Mouse (Mus musculus) Patski (cell line): Measurements from ENCODE around the gene Gdpgp1. TPM values are rescaled to one million over a fixed set of nuclear protein-coding genes. Genes with fewer than 3 reads are reported as not detected.

Experiments
- ATAC-seq: fragments of 100-300 bp; one replicate; pipeline ENCODE4 v1.8.0; 2021
- CTCF ChIA-PET: fragments of 350-600 bp; sonication (Branson Sonifier 250); formaldehyde crosslinking; loops from one replicate; lab custom pipeline; 2022; ENCODE audit warnings: inconsistent platforms; lab: Charles Lee
- POLR2A ChIA-PET: fragments of 350-600 bp; sonication (Branson Sonifier 250); formaldehyde crosslinking; loops from one replicate; lab custom pipeline; 2022; ENCODE audit warnings: antibody characterized with exemption, inconsistent platforms; lab: Charles Lee
- DNase-seq: peaks from one replicate; pipeline ENCODE4 v3.0.0-alpha.2; 2011; ENCODE audit warnings: low read depth, low spot score
- H3K27me3 ChIP-seq: fragments of 371-371 bp; one replicate; pipeline ENCODE4 v1.5.1; 2021
- CTCF ChIP-seq: fragments of 100-300 bp; IDR thresholded peaks from one replicate; pipeline ENCODE4 v1.5.1; 2021
- in situ Hi-C: fragments of 300-500 bp; cut with MboI; formaldehyde crosslinking; loops from 3 replicates; pipeline ENCODE4 v1.11.1; 2018; ENCODE audit warnings: low pct_unique_long_range_greater_than_20kb, mixed read lengths
- polyA plus RNA-seq: library from polyadenylated mRNA; unstranded; gene quantifications from one replicate; pipeline ENCODE4 v1.2.3, GENCODE M21; 2021

Gdpgp1 gene
- polyA plus RNA-seq, 1 experiment from 2014 or later = 4.0 TPM

DNA sequence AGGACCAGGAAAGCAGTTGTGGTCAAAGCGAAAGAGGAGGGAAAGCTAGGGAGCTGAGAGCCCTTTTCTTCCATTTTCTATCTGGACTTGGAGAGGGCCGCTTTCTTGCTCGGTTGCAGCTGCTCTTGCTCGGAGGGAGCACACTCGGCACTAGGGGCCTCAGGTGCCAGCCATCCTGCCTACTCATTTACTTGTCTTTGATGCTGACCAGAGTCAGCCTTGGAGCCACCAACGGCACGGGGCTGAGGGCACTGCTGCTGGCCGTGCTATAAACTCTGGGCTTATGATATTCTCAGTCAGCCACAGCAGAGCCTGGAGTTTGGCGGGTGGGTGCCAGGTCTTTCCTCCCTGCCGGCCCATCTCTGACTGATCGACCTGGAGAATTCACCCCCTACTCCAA is 33.8 kb upstream of the Gdpgp1 start:
- POLR2A ChIA-PET = interaction anchor here (1.2 to 2.3 kb wide), 3 partner anchors 10 to 62 kb away, joined by 3 to 8 read pairs (median 4); partner anchors contain the start of gene Ngrn
- no peaks in the 10 kb centered on the region for H3K27me3 ChIP-seq
- ATAC-seq (peak; percentile 11), DNase-seq (no peak)
- TF ChIP-seq CTCF = no peak
- CTCF ChIA-PET = interaction anchor here (1.1 to 1.2 kb wide), 2 partner anchors 16 to 58 kb away, joined by 3 to 6 read pairs; no protein-coding TSS in a partner anchor
- in situ Hi-C loops = no loop called here

DNA sequence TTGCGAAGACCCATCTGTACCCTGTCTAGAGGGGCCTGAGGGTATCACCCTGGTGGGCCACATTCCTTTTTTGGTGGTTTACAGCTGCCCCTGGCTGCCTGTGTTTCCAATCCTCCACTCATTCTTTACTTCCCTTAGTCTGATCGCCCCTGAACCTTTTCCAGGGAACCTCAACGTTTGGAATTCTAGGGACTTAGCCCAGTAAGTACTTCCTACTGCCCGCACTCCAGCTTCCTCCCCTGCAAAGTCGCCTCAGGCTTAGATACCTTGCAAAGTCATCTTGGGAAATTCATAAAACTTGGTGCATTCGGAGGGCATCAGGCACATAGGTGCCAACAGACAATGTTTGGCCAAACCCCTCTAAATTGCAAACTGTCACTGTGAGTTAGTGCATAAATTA is 33.4 kb upstream of the Gdpgp1 start:
- POLR2A ChIA-PET = interaction anchor here (0.7 to 2.3 kb wide), 3 partner anchors 9 to 39 kb away, joined by 4 to 8 read pairs (median 4); no protein-coding TSS in a partner anchor

DNA sequence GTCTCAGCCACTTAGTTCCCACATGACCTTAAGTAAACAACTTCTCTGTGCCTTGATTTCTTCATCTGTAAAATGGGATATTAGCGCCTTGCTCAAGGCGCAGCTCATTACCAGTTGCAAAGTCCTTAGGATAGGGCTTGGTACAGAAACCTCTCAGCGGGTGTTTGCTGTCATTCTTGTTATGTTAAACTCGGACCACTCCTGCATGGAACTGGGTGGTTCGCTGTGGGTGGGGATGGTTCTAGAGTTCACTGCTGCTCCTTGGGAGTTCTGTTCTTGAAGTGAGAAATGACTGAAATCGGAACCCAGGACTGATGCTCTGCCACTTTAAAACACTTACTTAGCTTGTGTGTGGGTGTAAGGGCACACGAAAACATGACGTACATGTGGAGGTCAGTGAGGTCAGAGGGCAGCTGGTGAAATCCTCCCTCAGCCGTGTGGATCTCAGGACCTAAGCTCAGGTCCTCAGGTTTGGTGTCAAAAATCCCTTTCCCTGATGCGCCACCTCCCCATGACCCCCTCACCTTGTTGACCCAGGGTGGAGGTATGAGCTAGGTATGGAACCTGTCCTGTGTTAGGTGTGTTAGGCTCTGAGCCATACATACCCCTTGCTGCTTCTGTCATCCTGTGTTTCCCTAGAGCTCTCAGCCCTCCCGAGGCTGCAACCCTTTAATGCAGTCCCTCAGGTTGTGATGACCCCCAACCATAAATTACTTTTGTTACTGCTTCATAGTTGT is 32.6 kb upstream of the Gdpgp1 start:
- in situ Hi-C loops = no loop called here
- ATAC-seq (no peak), DNase-seq (no peak)
- TF ChIP-seq CTCF = no peak
- no peaks in the 10 kb centered on the region for H3K27me3 ChIP-seq
- POLR2A ChIA-PET = interaction anchor here (0.7 to 2.3 kb wide), 3 partner anchors 9 to 33 kb away, joined by 3 to 8 read pairs (median 4); no protein-coding TSS in a partner anchor
- CTCF ChIA-PET = interaction anchor here (0.8 to 1.7 kb wide), 7 partner anchors 10 to 59 kb away, joined by 3 to 6 read pairs (median 3); no protein-coding TSS in a partner anchor

More for the DNA sequence above, 33.4 kb upstream of the Gdpgp1 start:
- DNase-seq = no peak
- no peak for ATAC-seq
- CTCF ChIA-PET = interaction anchor here (1.0 to 1.2 kb wide), 3 partner anchors 16 to 59 kb away, joined by 3 to 6 read pairs (median 3); no protein-coding TSS in a partner anchor
- in situ Hi-C loops = no loop called here
- no peak for TF ChIP-seq CTCF
- no peaks in the 10 kb centered on the region for H3K27me3 ChIP-seq

DNA sequence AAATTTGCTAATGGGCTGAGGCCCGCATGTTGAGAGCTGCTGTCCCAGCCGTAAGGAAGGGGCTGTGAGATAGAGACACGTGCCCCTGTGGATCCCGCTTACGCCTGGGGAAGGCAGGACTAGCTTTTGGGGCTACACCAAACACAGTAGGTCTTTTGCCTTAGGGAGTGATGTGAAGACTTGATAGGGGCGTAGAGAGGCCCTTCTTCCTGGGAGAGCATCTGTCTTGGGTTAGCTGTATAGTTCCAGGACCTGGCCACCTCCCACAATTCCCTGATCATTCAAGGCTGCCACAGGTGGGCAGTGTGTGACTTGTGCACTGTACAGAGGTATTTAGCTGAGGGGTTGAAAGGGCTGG is 32.1 kb upstream of the Gdpgp1 start:
- CTCF ChIA-PET = interaction anchor here (1.1 to 1.7 kb wide), 4 partner anchors 9 to 44 kb away, joined by 3 to 6 read pairs (median 4); no protein-coding TSS in a partner anchor

DNA sequence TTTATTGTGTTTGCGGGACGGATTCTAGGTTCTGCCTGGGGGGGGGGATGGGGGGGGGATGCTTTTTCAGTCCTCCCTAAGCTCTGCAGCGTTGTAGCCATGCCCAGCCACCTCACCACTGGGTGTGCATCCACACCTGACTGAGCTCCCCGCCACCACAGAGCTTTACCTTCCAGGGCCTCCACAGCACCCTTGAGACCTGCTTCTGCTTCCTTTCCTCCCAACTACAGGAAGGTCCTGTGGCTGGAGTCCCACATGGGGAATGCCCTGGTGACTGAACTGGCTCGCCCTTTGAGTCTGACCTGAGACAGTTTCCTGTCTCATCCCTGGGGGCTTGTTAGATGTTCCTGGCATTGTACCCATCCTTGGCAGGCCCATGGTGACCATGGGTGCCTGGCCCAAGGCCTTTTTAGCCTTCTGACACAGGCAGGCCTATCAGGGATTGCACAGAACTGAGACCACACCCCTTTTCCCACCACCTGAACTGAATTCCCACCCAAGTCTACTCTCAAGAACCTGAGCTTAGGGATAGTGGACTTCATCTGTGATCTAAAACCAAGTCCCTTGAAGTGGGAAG is 31.6 kb upstream of the Gdpgp1 start:
- ATAC-seq = no peak
- in situ Hi-C loops = no loop called here
- H3K27me3 ChIP-seq = no peaks in the 10 kb centered on the region
- CTCF ChIA-PET = interaction anchor here (1.1 to 1.7 kb wide), 3 partner anchors 9 to 45 kb away, joined by 3 to 6 read pairs (median 4); no protein-coding TSS in a partner anchor
- no peak for TF ChIP-seq CTCF
- POLR2A ChIA-PET = interaction anchor here (0.9 to 2.3 kb wide), 2 partner anchors 12 to 34 kb away, joined by 3 to 8 read pairs; no protein-coding TSS in a partner anchor
- no peak for DNase-seq

More for the DNA sequence above, 32.1 kb upstream of the Gdpgp1 start:
- POLR2A ChIA-PET = interaction anchor here (0.9 to 2.3 kb wide), 2 partner anchors 12 to 34 kb away, joined by 3 to 8 read pairs; no protein-coding TSS in a partner anchor
- DNase-seq (no peak), ATAC-seq (no peak)
- TF ChIP-seq CTCF = no peak
- H3K27me3 ChIP-seq = no peaks in the 10 kb centered on the region
- in situ Hi-C loops = no loop called here

DNA sequence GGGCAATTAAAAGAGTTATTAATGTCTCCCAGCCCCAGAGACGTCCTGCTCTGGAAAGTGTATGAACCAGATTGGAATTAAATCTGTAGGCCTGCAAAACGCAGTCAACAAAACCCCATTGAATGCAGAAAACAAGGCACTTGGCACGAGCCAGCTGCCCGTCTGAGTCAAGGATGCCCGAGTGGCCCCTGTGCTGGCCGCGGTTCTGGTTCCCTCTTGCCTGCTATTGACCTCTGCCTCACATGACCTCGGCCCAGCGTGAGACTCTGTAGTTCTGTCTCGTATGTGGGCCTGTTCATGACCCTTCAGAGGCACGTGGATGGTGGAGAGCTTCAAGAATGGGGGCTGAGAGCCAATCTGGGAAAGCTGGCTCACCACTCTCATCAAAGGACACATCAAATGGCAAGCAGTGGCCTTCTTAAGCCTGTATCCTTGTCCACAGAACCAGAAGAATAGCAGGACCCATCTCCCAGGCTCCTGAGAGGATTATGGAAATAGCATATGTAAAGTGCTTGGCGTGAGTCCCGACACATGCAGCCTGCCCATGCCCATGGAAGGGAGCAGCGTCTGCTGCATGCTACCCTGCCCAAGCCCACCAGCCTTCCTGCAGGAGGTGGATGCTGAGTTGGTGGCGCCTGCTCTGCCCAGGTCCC is 30.7 kb upstream of the Gdpgp1 start:
- POLR2A ChIA-PET = no interaction called here
- no peak for ATAC-seq
- no peak for DNase-seq
- in situ Hi-C loops = no loop called here
- no peaks in the 10 kb centered on the region for H3K27me3 ChIP-seq
- no peak for TF ChIP-seq CTCF
- CTCF ChIA-PET = no interaction called here

DNA sequence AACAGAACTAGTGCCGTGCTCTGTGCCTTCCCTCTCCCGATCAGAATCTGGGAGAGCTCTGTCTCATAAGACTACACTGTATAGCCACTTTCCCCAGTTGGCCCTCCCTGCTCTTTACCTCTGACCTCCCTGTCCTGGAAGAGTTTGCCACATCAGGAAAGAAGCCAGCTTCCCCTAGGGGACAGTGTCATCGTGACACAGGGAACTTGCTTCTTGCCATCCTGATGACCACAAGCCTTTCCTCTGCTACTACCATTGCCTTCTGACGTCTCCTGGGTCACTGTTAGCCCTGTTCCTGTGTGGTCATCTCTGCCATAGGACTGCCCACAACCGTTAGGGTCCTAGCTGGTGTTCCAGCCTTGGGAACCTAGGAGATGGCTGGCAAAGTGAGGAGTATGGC is 29.7 kb upstream of the Gdpgp1 start:
- DNase-seq (no peak), ATAC-seq (no peak)
- H3K27me3 ChIP-seq = no peaks in the 10 kb centered on the region
- ChIA-PET POLR2A (no interaction called here), CTCF (no interaction called here)
- no peak for TF ChIP-seq CTCF
- in situ Hi-C loops = no loop called here

DNA sequence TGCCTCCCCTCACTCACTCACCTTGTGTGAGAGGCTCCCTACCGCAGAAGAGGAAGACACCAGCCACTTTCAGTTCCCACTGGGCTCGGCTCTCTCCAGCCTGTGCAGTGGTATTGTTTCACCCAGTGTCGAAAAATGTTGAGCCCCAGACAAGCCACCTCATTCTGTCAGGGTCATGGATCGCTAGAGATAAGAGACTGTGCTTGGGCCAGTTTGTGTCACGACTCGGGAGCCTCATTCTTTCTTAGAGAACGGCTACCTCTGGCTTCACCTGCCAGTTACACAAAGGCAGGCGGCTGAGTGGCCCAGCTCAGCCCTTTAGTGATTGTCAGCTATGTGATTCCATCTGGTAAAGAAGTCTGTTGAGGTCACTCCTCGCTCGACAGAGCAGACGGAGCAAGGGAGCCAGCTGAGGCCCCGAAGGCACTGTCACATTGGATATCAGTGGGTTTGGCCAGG is 29.0 kb upstream of the Gdpgp1 start:
- no peak for DNase-seq
- in situ Hi-C loops = no loop called here
- ChIA-PET POLR2A (no interaction called here), CTCF (no interaction called here)
- no peak for ATAC-seq
- no peak for TF ChIP-seq CTCF
- no peaks in the 10 kb centered on the region for H3K27me3 ChIP-seq

DNA sequence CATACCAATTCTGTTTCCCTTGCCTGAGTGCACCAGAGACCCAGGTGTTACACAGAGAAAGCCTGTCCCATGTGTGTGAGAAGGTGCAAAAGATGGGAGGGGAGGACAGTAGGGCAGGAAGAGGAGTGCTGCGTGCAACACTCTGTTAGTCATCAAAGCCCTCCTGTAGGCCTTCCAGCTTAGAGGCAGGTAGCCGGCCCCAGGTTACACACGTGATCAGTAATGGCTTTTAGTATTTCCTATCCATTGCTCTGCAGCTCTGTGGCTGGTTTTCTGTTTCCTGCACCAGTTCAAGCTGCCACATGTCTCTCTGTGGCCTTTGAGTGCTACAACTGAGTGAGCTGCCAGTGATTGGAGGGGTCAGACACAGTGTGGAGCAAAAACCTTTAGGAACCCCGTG is 28.3 kb upstream of the Gdpgp1 start:
- DNase-seq (no peak), ATAC-seq (no peak)
- in situ Hi-C loops = no loop called here
- ChIA-PET CTCF (no interaction called here), POLR2A (interaction anchor here (1.0 kb wide), 1 partner anchor 16 kb away, joined by 3 read pairs; no protein-coding TSS in a partner anchor)
- no peak for TF ChIP-seq CTCF
- H3K27me3 ChIP-seq = no peaks in the 10 kb centered on the region

DNA sequence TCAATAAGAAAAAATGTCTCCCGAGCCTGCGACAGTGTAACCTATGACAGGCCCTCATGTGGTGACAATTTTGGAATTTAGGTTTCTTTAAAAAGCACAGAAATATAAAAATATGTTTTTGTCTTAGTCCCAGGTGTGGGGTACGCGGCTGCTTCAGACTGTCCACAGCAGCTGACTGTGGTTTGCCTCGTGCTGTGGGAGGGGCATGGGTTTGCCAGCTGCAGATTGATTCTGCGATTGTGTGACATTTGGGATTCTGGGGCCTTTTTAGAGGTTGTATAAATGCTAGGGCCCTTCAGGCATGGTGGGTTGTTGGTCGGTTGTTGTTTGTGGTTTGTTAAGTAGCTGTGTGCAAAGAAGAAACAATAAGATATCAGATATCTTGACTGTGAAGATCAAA is 27.7 kb upstream of the Gdpgp1 start:
- in situ Hi-C loops = no loop called here
- CTCF ChIA-PET = interaction anchor here (0.9 kb wide), 1 partner anchor 85 kb away, joined by 3 read pairs; no protein-coding TSS in a partner anchor
- TF ChIP-seq CTCF = no peak

More for the DNA sequence above, 27.7 kb upstream of the Gdpgp1 start:
- no peak for DNase-seq
- ATAC-seq = no peak
- H3K27me3 ChIP-seq = no peaks in the 10 kb centered on the region
- POLR2A ChIA-PET = interaction anchor here (1.0 kb wide), 1 partner anchor 15 kb away, joined by 3 read pairs; no protein-coding TSS in a partner anchor
